Mouse (Mus musculus): ENCODE data around the gene C6. TPM values are rescaled to one million over a fixed set of nuclear protein-coding genes. Genes with fewer than 3 reads are reported as not detected.

C6 gene
- total RNA-seq (2015; ENCODE audit: low replicate concordance) (not detected in 2 replicates), total RNA-seq (2017; ENCODE audit: low replicate concordance) (not detected in 2 replicates)

GRCm38 (mm10) chr15:4726830-4727310 is at the start of gene C6:
Gene C6, plus strand, starts transcription at chr15:4727175.
- no peak for ATAC-seq (replicated peaks; ENCODE audit: low FRiP score, poor library complexity, severe bottlenecking)

GRCm38 (mm10) chr15:4697604-4698003 is 29.4 kb upstream of the C6 start:
- no peak for ATAC-seq (replicated peaks; ENCODE audit: low FRiP score, poor library complexity, severe bottlenecking)

GRCm38 (mm10) chr15:4734150-4734549 is 7.2 kb downstream of the C6 start:
- no peak for ATAC-seq (replicated peaks; ENCODE audit: low FRiP score, poor library complexity, severe bottlenecking)

- no peak for ATAC-seq (replicated peaks; ENCODE audit: low FRiP score, poor library complexity, severe bottlenecking)
Observed at GRCm38 (mm10) chr15:4734996-4735609, 8.1 kb downstream of the C6 start.

DNA sequence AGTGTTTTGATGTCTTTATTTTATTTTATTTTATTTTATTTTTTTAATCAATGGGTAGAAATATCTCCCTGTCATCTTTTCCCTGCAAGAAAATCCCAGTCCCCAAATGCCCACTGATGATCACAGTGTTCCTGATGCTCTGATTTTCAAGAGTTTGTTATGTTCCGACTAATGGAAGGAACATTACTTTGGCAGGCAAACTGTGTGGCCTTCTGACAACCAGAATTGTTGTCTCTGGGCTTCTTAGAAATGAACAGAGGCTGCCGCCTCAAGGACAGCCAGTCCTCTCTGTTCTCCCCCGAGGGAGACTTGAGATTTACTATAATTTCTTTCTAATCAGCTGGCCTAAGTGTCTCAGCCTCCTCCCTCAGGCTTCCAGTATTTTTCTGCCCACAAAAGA is 20.7 kb downstream of the C6 start:
- no peak for ATAC-seq (replicated peaks; ENCODE audit: low FRiP score, poor library complexity, severe bottlenecking)

- ATAC-seq (replicated peaks; ENCODE audit: low FRiP score, poor library complexity, severe bottlenecking), result no peak
Observed at GRCm38 (mm10) chr15:4790378-4790777, 63.4 kb downstream of the C6 start.

DNA sequence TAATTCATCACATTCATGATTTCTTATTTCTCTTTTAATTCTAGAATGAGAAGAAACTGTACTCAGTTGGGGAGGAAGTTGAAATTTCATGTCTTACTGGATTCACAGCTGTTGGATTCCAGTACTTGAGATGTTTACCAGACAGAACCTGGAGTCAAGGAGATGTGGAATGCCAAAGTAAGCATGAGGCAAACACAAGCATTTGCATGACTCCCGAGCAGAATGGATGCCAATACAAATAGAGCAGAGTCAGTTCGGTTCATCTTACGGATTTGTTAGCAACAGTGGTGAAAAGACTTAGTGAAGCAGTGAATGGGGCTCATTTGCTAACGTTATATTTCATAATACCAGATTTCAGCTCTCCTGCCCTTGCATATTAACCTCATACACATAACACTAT is 69.9 kb downstream of the C6 start:
- no peak for ATAC-seq (replicated peaks; ENCODE audit: low FRiP score, poor library complexity, severe bottlenecking)

GRCm38 (mm10) chr15:4804256-4804655 is 77.3 kb downstream of the C6 start:
- no peak for ATAC-seq (replicated peaks; ENCODE audit: low FRiP score, poor library complexity, severe bottlenecking)

DNA sequence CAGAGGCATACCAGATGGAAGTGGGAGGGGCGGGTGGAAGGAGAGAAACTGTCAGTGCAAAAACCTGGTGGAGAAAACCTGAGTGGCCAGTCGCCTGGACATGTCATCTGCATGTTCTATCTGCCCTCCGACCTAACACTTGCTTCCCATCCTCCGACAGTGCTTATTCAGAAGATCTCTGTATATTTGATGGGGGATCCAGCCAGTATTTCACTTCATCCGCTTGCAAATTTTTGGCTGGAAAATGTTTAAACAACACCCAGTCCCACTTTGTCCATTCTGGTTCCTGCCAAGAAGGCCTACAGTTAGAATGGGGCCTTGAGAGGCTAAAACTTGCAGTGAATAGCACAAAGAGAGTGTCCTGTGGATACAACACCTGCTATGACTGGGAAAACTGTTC is 81.2 kb downstream of the C6 start:
- no peak for ATAC-seq (replicated peaks; ENCODE audit: low FRiP score, poor library complexity, severe bottlenecking)

GRCm38 (mm10) chr15:4814976-4815375 is 88.0 kb downstream of the C6 start:
- ATAC-seq (replicated peaks; ENCODE audit: low FRiP score, poor library complexity, severe bottlenecking), result no peak

DNA sequence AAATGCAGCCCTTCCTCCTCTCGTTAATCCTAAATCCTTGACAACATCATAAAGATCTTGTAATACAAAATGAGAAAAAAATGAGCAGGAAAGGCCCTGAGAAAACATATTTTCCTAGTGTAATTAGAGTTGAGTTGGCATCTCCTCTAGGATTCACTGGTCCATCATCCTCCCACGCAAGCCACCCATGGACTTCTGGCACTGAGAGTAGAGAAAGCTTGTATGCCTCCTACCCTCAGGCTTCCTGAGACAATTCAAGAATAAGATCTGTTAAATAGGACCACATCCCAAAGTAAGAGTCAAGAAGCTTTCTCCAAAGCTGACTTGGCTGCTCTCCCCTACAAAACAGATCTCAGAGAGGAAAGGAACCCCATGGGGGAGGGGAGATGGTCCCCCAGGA is 88.7 kb downstream of the C6 start:
- no peak for ATAC-seq (replicated peaks; ENCODE audit: low FRiP score, poor library complexity, severe bottlenecking)

- ATAC-seq (replicated peaks; ENCODE audit: low FRiP score, poor library complexity, severe bottlenecking), result no peak
Observed at GRCm38 (mm10) chr15:4816752-4817493, 89.9 kb downstream of the C6 start.

GRCm38 (mm10) chr15:4818437-4818836 is 91.5 kb downstream of the C6 start:
- no peak for ATAC-seq (replicated peaks; ENCODE audit: low FRiP score, poor library complexity, severe bottlenecking)

DNA sequence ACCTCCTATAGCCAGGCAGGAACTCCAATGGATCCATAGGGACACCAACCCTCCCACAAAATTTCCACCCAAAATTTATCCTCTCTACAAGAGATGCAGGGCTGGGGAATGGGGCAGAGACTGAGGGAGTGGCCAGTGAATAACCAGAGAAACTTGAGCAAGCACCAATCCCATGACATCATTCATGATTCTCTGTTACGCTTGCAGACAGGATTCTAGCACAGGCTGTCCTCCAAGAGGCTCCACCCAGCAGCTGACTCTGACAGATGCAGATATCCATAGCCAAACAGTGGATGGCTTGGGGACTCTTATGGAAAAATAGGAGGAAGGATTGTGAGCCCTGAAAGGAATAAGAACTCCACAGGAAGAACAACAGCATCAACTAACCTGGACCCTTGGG is 94.2 kb downstream of the C6 start:
- no peak for ATAC-seq (replicated peaks; ENCODE audit: low FRiP score, poor library complexity, severe bottlenecking)

- no peak for ATAC-seq (replicated peaks; ENCODE audit: low FRiP score, poor library complexity, severe bottlenecking)
Observed at GRCm38 (mm10) chr15:4821824-4822223, 94.8 kb downstream of the C6 start.

GRCm38 (mm10) chr15:4827736-4828135 is 100.8 kb downstream of the C6 start:
- ATAC-seq (replicated peaks; ENCODE audit: low FRiP score, poor library complexity, severe bottlenecking), result no peak

GRCm38 (mm10) chr15:4836354-4836753 is 109.4 kb downstream of the C6 start:
- no peak for ATAC-seq (replicated peaks; ENCODE audit: low FRiP score, poor library complexity, severe bottlenecking)

DNA sequence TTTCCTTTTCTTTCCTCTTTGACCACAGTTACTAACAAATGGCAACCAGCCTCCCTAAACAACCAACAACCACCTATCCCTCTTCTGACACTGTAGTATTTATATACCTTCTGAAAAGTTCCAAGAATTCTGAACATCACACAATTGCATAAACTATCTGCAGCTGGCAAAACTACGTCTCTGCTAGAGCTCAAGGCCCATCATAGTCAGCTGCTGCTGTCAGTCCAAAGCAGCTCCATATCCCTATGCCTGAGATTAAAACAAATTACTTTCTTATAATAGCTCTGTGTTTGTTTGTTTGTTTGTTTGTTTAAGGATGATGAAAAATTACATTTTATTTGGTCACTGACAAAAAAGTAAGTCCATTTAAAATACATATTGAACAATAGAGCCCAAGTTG is 123.0 kb downstream of the C6 start:
- ATAC-seq (replicated peaks; ENCODE audit: low FRiP score, poor library complexity, severe bottlenecking), result no peak

Measured in erythroblast, adult 5-6 weeks (primary cell).